Mouse (Mus musculus): ENCODE results near the gene Plscr3. TPM values are rescaled to one million over a fixed set of nuclear protein-coding genes. Genes with fewer than 3 reads are reported as not detected.
A peak's percentile ranks its signal among the peaks of the same experiment; 100 is the strongest.

The Plscr3 gene
- total and polyA plus RNA-seq, 3 experiments = 9.3 to 54.2 (median 26.2) TPM

DNA sequence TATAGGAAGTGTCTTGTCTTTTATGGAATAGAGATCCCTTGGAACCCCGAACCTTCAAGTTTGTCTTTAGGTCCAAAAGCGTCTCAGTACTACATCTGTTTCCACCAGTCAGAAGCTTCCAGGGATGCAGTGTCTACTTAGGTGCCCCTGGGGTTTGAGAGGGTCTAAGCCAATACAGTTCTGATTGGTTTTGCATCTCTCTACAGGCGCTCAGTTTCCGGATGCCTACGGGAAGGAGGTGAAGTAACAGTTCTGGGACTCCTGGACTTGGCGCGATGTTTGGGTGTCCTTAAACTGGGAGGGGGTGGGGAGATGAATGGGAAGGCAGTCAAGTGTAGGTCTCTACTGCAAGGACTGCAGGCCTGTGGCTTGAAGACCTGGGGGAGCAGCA is 7.5 kb upstream of the Plscr3 start:
- ATAC-seq (ENCODE audit: extremely low read depth, insufficient number of reproducible peaks, low FRiP score, poor library complexity, severe bottlenecking) (no peak), DNase-seq (ENCODE audit: low spot score) (no peak)
- Histone ChIP-seq H3K4me1 (ENCODE audit: insufficient read depth, low read depth, low read length) (peaks cover 60% of the 10 kb centered on the region), H3K36me3 (replicated peaks) (peaks cover 9% of the 10 kb centered on the region), H3K9me3 (replicated peaks) (no peaks in the 10 kb centered on the region), H3K4me3 (ENCODE audit: low read depth, low read length) (peak overlapping the region; percentile 81), H3K27me3 (ENCODE audit: insufficient read depth, low read length) (peaks cover 31% of the 10 kb centered on the region)
- TF ChIP-seq POLR2AphosphoS5 (IDR thresholded peaks at IDR 0.05; ENCODE audit: insufficient replicate concordance, low read depth, low read length) (no peak), TAL1 (conservative IDR thresholded peaks at IDR 0.05; ENCODE audit: low read depth, low read length) (no peak)

GRCm38 (mm10) chr11:69846738-69847688 is 837 bp downstream of the Plscr3 start:
- TF ChIP-seq TAL1 (conservative IDR thresholded peaks at IDR 0.05; ENCODE audit: low read depth, low read length) (no peak), POLR2AphosphoS5 (IDR thresholded peaks at IDR 0.05; ENCODE audit: insufficient replicate concordance, low read depth, low read length) (no peak), GATA2 (IDR thresholded peaks at IDR 0.05; ENCODE audit: borderline replicate concordance, low read depth, low read length) (no peak), GATA1 (IDR thresholded peaks at IDR 0.05; ENCODE audit: borderline replicate concordance, low read length) (no peak), CTCF (IDR thresholded peaks at IDR 0.05; ENCODE audit: low read depth, low read length) (no peak)
- ATAC-seq (ENCODE audit: extremely low read depth, insufficient number of reproducible peaks, low FRiP score, poor library complexity, severe bottlenecking) (no peak), DNase-seq (ENCODE audit: low spot score) (peak; percentile 74)
- H3K9me3 ChIP-seq (replicated peaks) = no peaks in the 10 kb centered on the region
- peak overlapping the region; percentile 78 for H3K4me3 ChIP-seq (ENCODE audit: low read depth, low read length)
- H3K4me1 ChIP-seq (ENCODE audit: insufficient read depth, low read depth, low read length) = peaks cover 67% of the 10 kb centered on the region
- H3K36me3 ChIP-seq (replicated peaks) = peaks cover 48% of the 10 kb centered on the region
- H3K27me3 ChIP-seq (ENCODE audit: insufficient read depth, low read length) = no peaks in the 10 kb centered on the region

GRCm38 (mm10) chr11:69848021-69848420 is 1.8 kb downstream of the Plscr3 start:
- no peak for TF ChIP-seq TAL1 (conservative IDR thresholded peaks at IDR 0.05; ENCODE audit: low read depth, low read length)
- no peak for TF ChIP-seq GATA2 (IDR thresholded peaks at IDR 0.05; ENCODE audit: borderline replicate concordance, low read depth, low read length)
- no peak for TF ChIP-seq CTCF (IDR thresholded peaks at IDR 0.05; ENCODE audit: low read depth, low read length)
- TF ChIP-seq POLR2AphosphoS5 (IDR thresholded peaks at IDR 0.05; ENCODE audit: insufficient replicate concordance, low read depth, low read length) = no peak
- no peak for TF ChIP-seq GATA1 (IDR thresholded peaks at IDR 0.05; ENCODE audit: borderline replicate concordance, low read length)
- DNase-seq (ENCODE audit: low spot score) = no peak
- peak overlapping the region; percentile 78; the same call in 1 of the 2 replicates for H3K4me3 ChIP-seq (ENCODE audit: low read depth, low read length)
- peaks cover 58% of the 10 kb centered on the region for H3K36me3 ChIP-seq (replicated peaks)
- H3K9me3 ChIP-seq (replicated peaks) = no peaks in the 10 kb centered on the region
- ATAC-seq (ENCODE audit: extremely low read depth, insufficient number of reproducible peaks, low FRiP score, poor library complexity, severe bottlenecking) = no peak
- no peaks in the 10 kb centered on the region for H3K27me3 ChIP-seq (ENCODE audit: insufficient read depth, low read length)
- peaks cover 72% of the 10 kb centered on the region for H3K4me1 ChIP-seq (ENCODE audit: insufficient read depth, low read depth, low read length)

GRCm38 (mm10) chr11:69849128-69849527 is 3.0 kb downstream of the Plscr3 start:
- Histone ChIP-seq H3K27me3 (ENCODE audit: insufficient read depth, low read length) (no peaks in the 10 kb centered on the region), H3K4me1 (ENCODE audit: insufficient read depth, low read depth, low read length) (peaks cover 80% of the 10 kb centered on the region), H3K9me3 (replicated peaks) (no peaks in the 10 kb centered on the region), H3K4me3 (ENCODE audit: low read depth, low read length) (no peak overlapping the region), H3K36me3 (replicated peaks) (peaks cover 61% of the 10 kb centered on the region)
- DNase-seq (ENCODE audit: low spot score) = no peak
- no peak for ATAC-seq (ENCODE audit: extremely low read depth, insufficient number of reproducible peaks, low FRiP score, poor library complexity, severe bottlenecking)
- no peak for TF ChIP-seq GATA2 (IDR thresholded peaks at IDR 0.05; ENCODE audit: borderline replicate concordance, low read depth, low read length)
- TF ChIP-seq TAL1 (conservative IDR thresholded peaks at IDR 0.05; ENCODE audit: low read depth, low read length) = no peak
- TF ChIP-seq GATA1 (IDR thresholded peaks at IDR 0.05; ENCODE audit: borderline replicate concordance, low read length) = no peak
- TF ChIP-seq CTCF (IDR thresholded peaks at IDR 0.05; ENCODE audit: low read depth, low read length) = no peak
- no peak for TF ChIP-seq POLR2AphosphoS5 (IDR thresholded peaks at IDR 0.05; ENCODE audit: insufficient replicate concordance, low read depth, low read length)

GRCm38 (mm10) chr11:69849884-69850283 is 3.7 kb downstream of the Plscr3 start:
- Histone ChIP-seq H3K4me1 (ENCODE audit: insufficient read depth, low read depth, low read length) (peaks cover 88% of the 10 kb centered on the region), H3K4me3 (ENCODE audit: low read depth, low read length) (no peak overlapping the region), H3K27me3 (ENCODE audit: insufficient read depth, low read length) (no peaks in the 10 kb centered on the region), H3K9me3 (replicated peaks) (no peaks in the 10 kb centered on the region), H3K36me3 (replicated peaks) (peaks cover 61% of the 10 kb centered on the region)
- no peak for TF ChIP-seq GATA1 (IDR thresholded peaks at IDR 0.05; ENCODE audit: borderline replicate concordance, low read length)
- TF ChIP-seq TAL1 (conservative IDR thresholded peaks at IDR 0.05; ENCODE audit: low read depth, low read length) = no peak
- no peak for TF ChIP-seq POLR2AphosphoS5 (IDR thresholded peaks at IDR 0.05; ENCODE audit: insufficient replicate concordance, low read depth, low read length)
- no peak for TF ChIP-seq GATA2 (IDR thresholded peaks at IDR 0.05; ENCODE audit: borderline replicate concordance, low read depth, low read length)
- TF ChIP-seq CTCF (IDR thresholded peaks at IDR 0.05; ENCODE audit: low read depth, low read length) = no peak
- ATAC-seq (ENCODE audit: extremely low read depth, insufficient number of reproducible peaks, low FRiP score, poor library complexity, severe bottlenecking) (no peak), DNase-seq (ENCODE audit: low spot score) (no peak)

DNA sequence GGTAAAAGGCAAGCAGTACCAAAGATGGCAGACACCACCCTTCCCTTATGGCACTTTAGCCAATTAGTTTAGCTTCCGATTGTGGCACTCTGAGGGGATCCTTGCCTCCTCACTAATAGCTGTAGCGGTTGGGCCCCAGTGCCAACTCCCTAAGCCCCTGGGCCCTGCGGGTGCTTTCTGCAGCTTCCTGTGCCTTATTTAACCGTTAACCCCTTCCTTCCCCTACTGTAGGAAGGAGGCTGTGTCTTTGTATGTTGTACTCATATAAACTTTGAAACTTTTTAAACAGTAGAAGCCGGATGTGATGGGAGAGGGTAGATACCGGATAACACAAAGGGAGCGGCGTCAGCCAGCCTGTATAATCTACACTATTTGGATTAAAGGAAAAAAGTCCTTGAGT is 4.6 kb downstream of the Plscr3 start:
- Histone ChIP-seq H3K27me3 (ENCODE audit: insufficient read depth, low read length) (no peaks in the 10 kb centered on the region), H3K4me3 (ENCODE audit: low read depth, low read length) (no peak overlapping the region), H3K9me3 (replicated peaks) (no peaks in the 10 kb centered on the region), H3K4me1 (ENCODE audit: insufficient read depth, low read depth, low read length) (peaks cover 89% of the 10 kb centered on the region), H3K36me3 (replicated peaks) (peaks cover 61% of the 10 kb centered on the region)
- TF ChIP-seq CTCF (IDR thresholded peaks at IDR 0.05; ENCODE audit: low read depth, low read length) = no peak
- TF ChIP-seq POLR2AphosphoS5 (IDR thresholded peaks at IDR 0.05; ENCODE audit: insufficient replicate concordance, low read depth, low read length) = no peak
- TF ChIP-seq GATA1 (IDR thresholded peaks at IDR 0.05; ENCODE audit: borderline replicate concordance, low read length) = no peak
- TF ChIP-seq TAL1 (conservative IDR thresholded peaks at IDR 0.05; ENCODE audit: low read depth, low read length) = no peak
- no peak for TF ChIP-seq GATA2 (IDR thresholded peaks at IDR 0.05; ENCODE audit: borderline replicate concordance, low read depth, low read length)
- ATAC-seq (ENCODE audit: extremely low read depth, insufficient number of reproducible peaks, low FRiP score, poor library complexity, severe bottlenecking) (no peak), DNase-seq (ENCODE audit: low spot score) (no peak)
